Mouse (Mus musculus) MN1 (cell line): ENCODE results near the gene Phactr3.
"Not testable (repeated sequence)": the region's sequence is repeated elsewhere in the genome, so short reads cannot be mapped to it uniquely, and the experiment has no call there.

Experiments
- DNase-seq: peaks from one replicate; pipeline ENCODE4 v3.0.0-alpha.2; 2016; ENCODE audit warnings: low spot score

Phactr3 gene

GRCm38 (mm10) chr2:178329551-178329950, 210.8 kb downstream of the Phactr3 start:
- no peak for DNase-seq

DNA sequence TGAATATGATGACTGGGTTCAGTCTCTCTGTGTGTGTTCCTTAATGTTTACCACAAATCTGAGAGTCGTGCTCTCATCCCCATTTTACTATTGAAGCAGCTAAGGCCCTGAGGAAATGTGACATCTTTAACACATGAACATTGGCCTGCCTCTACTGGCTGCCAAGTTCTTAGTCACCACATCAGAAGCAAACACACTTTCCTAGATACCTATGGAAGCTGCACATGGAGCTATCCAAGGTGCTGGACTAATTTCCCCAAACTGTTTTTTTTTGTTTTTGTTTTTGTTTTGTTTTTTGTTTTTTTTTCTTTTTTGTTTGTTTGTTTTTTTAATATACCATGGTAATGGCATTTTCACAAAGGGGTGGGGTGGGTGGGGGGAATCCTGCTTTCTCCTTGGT, 211.2 kb downstream of the Phactr3 start:
- no peak for DNase-seq

- peak; percentile 36 for DNase-seq
Measured at GRCm38 (mm10) chr2:178337878-178338277, 219.1 kb downstream of the Phactr3 start.

GRCm38 (mm10) chr2:178339044-178339443, 220.3 kb downstream of the Phactr3 start:
- DNase-seq: peak; percentile 18

DNA sequence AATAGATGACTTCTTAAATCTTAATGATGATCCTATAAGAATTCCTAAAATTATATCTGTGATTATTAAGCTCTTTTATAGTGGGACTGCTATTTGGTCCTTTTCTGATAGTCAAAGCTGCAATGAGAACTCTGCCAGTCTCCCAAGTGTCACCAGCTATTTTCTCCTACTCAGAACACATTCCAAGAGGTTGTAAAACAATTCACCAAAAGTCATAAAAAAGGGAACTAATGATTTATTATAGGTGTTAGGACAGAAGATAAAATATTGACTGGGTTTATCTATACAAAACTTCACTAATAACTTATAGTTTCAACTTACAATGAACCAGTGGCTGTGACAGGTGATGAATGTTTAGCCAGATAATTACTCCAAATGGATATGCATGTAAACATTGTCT, 223.3 kb downstream of the Phactr3 start:
- DNase-seq: not testable (repeated sequence)

GRCm38 (mm10) chr2:178342597-178342996, 223.8 kb downstream of the Phactr3 start:
- no peak for DNase-seq
